In the genomic region with DNA sequence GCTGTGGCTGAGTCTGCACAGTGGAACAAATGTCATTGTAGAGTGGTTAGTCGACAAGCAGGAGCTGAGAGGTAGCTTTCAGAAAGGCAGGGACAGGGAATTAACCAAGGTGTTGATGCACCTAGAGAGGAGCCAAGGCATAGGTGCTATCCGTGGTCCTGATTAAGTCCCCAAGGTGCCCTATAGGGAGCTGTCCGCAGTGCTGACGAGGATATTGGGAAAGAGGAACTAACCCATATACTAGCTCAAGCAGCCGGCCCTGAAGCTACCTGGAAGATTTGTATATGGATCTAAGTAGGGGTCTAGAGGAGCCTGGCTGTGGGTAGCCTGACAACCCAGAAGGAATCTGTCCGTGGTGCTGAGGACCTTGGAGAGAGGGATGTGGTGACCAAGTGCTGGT, we compare ENCODE assay signal across 8 mouse cellular contexts. TPM values are rescaled to one million over a fixed set of nuclear protein-coding genes. Genes with fewer than 3 reads are reported as not detected.
A peak's percentile ranks its signal among the peaks of the same experiment; 100 is the strongest.
DNase-seq lines count a peak whose midpoint lies in the region; TF ChIP-seq lines count a peak whose summit lies in the region.
"Had no signal": no experiment of that assay in that cellular context is flagged by ENCODE, and none has a peak within 500 bp of the region (broad histone marks: within the 10 kb centered on the region; RNA-seq: fewer than 3 reads in every experiment).

No protein-coding gene starts in this region.

- no peak for TF ChIP-seq CTCF in thymus, adult 2 months (IDR thresholded peaks at IDR 0.05; ENCODE audit: borderline replicate concordance, control insufficient read depth, extremely low read depth, insufficient read depth, low read length, poor library complexity)

- WGBS in thymus, adult 2 months, result 6% methylated on average over 6 of the region's 6 CpGs

- DNase-seq in thymus, adult 2 months, result peak; percentile 40
- DNase-seq in thymus, adult 18-20 months, result no peak
- peak; percentile 69 for DNase-seq in c-Kit-positive CD71-positive TER-119-positive erythroid progenitor cells, embryonic 14.5 days (ENCODE audit: low spot score)
- peak; percentile 80 for DNase-seq in kidney, postnatal 10 days
- peak; percentile 63 for DNase-seq in retina, embryonic 14.5 days (ENCODE audit: low spot score)
- DNase-seq in ovary, adult 18-20 months (ENCODE audit: low spot score), result no peak
- DNase-seq in ovary, postnatal 14 days (ENCODE audit: low spot score), result no peak

- TF ChIP-seq POLR2A in thymus, adult 2 months (IDR thresholded peaks at IDR 0.05; ENCODE audit: control insufficient read depth, extremely low read depth, insufficient read depth, low read length, poor library complexity), result no peak

- H3K27ac ChIP-seq in thymus, adult 2 months (ENCODE audit: control insufficient read depth, insufficient read depth, low read length), result no peak overlapping the region

- H3K4me3 ChIP-seq in thymus, adult 2 months (ENCODE audit: control insufficient read depth, insufficient read depth, low read length), result no peak overlapping the region

- H3K27me3 ChIP-seq in thymus, adult 2 months (ENCODE audit: control insufficient read depth, insufficient read depth, low read length), result no peaks in the 10 kb centered on the region

- no peaks in the 10 kb centered on the region for H3K36me3 ChIP-seq in thymus, adult 2 months (ENCODE audit: control insufficient read depth, insufficient read depth, low read length)

- H3K4me1 ChIP-seq in thymus, adult 2 months (replicated peaks; ENCODE audit: control insufficient read depth, insufficient read depth, low read length), result no peaks in the 10 kb centered on the region

RNA-seq across cellular contexts. Expression of a gene that starts 11.3 kb away (rescaled TPM):
- 93.1 and 103 TPM in 2 replicates for polyA plus RNA-seq in thymus, adult 2 months (2012; rRNA removed)

RNA-seq across cellular contexts. Expression of a gene that starts 22.4 kb away (rescaled TPM):
- 8.7 and 8.8 TPM in 2 replicates for polyA plus RNA-seq in thymus, adult 2 months (2012; rRNA removed)

RNA-seq across cellular contexts. Expression of a gene that starts 30.8 kb away (rescaled TPM):
- polyA plus RNA-seq in thymus, adult 2 months (2012; rRNA removed), result 121 and 140 TPM in 2 replicates

RNA-seq across cellular contexts. Expression of a gene that starts 38.8 kb away (rescaled TPM):
- not detected in 2 replicates for polyA plus RNA-seq in thymus, adult 2 months (2012; rRNA removed)
- polyA plus RNA-seq: heart, embryonic 16.5 days had no signal

RNA-seq across cellular contexts. Expression of a gene that starts 41.3 kb away (rescaled TPM):
- 137 and 140 TPM in 2 replicates for polyA plus RNA-seq in thymus, adult 2 months (2012; rRNA removed)

Comparison
In these comparisons a context has a peak if more than half of its experiments do, and no peak if none do; other contexts are left out.
1. DNase-seq: peak in thymus, adult 2 months (single experiment), c-Kit-positive CD71-positive TER-119-positive erythroid progenitor cells, embryonic 14.5 days (single experiment), kidney, postnatal 10 days (single experiment) and retina, embryonic 14.5 days (single experiment); none in thymus, adult 18-20 months (0 of 2), ovary, adult 18-20 months (single experiment) and ovary, postnatal 14 days (single experiment).